Mouse (Mus musculus) CH12.LX (cell line): ENCODE data around the gene Arhgef28.

Source experiments
- BHLHE40 ChIP-seq: IDR thresholded peaks from 2 replicates; pipeline ENCODE4 v1.6.1; 2011; ENCODE audit warnings: mild to moderate bottlenecking, low read depth, low read length, improper control_type of control experiment
- CTCF ChIP-seq, 2 experiments: IDR thresholded peaks in 1 of 2; conservative IDR thresholded peaks in 1 of 2; 2 replicates each; pipeline ENCODE4 v1.5.1; 2011 to 2012; ENCODE audit warnings: low read depth in 2 of 2, low read length in 2 of 2, improper control_type of control experiment in 1 of 2, inconsistent platforms in 1 of 2, mild to moderate bottlenecking in 1 of 2, moderate library complexity in 1 of 2
- KAT2A ChIP-seq: IDR thresholded peaks from 2 replicates; pipeline ENCODE4 v1.6.1; 2012; ENCODE audit warnings: low read length, improper control_type of control experiment, inconsistent platforms; ENCODE audit not compliant: insufficient replicate concordance
- MAZ ChIP-seq: IDR thresholded peaks from 2 replicates; pipeline ENCODE4 v1.6.1; 2012; ENCODE audit warnings: low read depth, mild to moderate bottlenecking, inconsistent platforms, low read length, improper control_type of control experiment, moderate library complexity
- MXI1 ChIP-seq: IDR thresholded peaks from 2 replicates; pipeline ENCODE4 v1.6.1; 2011; ENCODE audit warnings: mild to moderate bottlenecking, low read depth, low read length, improper control_type of control experiment
- POLR2A ChIP-seq: IDR thresholded peaks from 2 replicates; pipeline ENCODE4 v1.6.1; 2011; ENCODE audit warnings: low read depth, mild to moderate bottlenecking, improper control_type of control experiment, low read length
- TCF12 ChIP-seq: IDR thresholded peaks from 2 replicates; pipeline ENCODE4 v1.6.1; 2014; ENCODE audit warnings: low read depth, mild to moderate bottlenecking, inconsistent platforms, low read length, improper control_type of control experiment
- UBTF ChIP-seq: IDR thresholded peaks from 2 replicates; pipeline ENCODE4 v1.6.1; 2012; ENCODE audit warnings: low read depth, mild to moderate bottlenecking, inconsistent platforms, low read length, improper control_type of control experiment, moderate library complexity
- ZMIZ1 ChIP-seq: IDR thresholded peaks from 2 replicates; pipeline ENCODE4 v1.6.1; 2012; ENCODE audit warnings: low read depth, mild to moderate bottlenecking, inconsistent platforms, low read length, improper control_type of control experiment

DNA sequence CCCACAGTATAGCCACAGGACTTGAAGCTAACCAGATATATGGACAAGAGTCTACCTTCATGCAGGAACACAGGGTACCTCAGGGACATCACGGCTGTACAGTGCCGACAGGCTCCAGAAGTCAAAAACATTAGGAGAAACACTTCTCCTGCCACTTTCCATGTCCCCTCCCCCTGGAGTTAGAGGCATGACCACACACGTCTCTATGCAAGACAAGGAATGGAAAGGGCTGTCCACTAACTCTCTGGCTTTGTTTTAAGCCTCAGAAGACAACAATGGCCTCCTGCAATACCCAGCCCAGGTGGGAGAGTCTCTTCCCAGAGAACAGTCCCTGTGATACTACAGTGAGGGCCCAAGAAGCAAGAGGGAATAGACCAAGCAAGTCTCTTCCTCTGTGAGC lies 191.3 kb downstream of the Arhgef28 start:
- no peak for TF ChIP-seq KAT2A
- no peak for TF ChIP-seq POLR2A
- TF ChIP-seq TCF12, result no peak
- TF ChIP-seq MXI1, result no peak
- no peak for TF ChIP-seq CTCF (conservative IDR thresholded peaks at IDR 0.05 in 1 of 2, IDR thresholded peaks at IDR 0.05 in 1 of 2; ENCODE audit: low read depth in 2 of 2, low read length in 2 of 2)
- TF ChIP-seq UBTF, result no peak
- TF ChIP-seq ZMIZ1, result no peak
- no peak for TF ChIP-seq MAZ
- no peak for TF ChIP-seq BHLHE40
